Mouse (Mus musculus): ENCODE data around the gene Capn8. TPM values are rescaled to one million over a fixed set of nuclear protein-coding genes. Genes with fewer than 3 reads are reported as not detected.
A peak's percentile ranks its signal among the peaks of the same experiment; 100 is the strongest.

Gene Capn8
- polyA plus RNA-seq, 1 experiment from 2014 or later: not detected

- Histone ChIP-seq H3K9ac (no peak overlapping the region), H3K4me1 (replicated peaks) (peaks cover 33% of the 10 kb centered on the region), H3K9me3 (replicated peaks) (no peaks in the 10 kb centered on the region), H3K36me3 (no peaks in the 10 kb centered on the region), H3K27me3 (replicated peaks) (no peaks in the 10 kb centered on the region), H3K4me2 (no peak overlapping the region), H3K4me3 (no peak overlapping the region), H3K27ac (ENCODE audit: poor library complexity, severe bottlenecking) (no peak overlapping the region)
- 85% methylated on average over 3 of the region's 3 CpGs for WGBS
- ATAC-seq (ENCODE audit: insufficient number of reproducible peaks, low FRiP score): no peak
Measured at GRCm38 (mm10) chr1:182525601-182526000, 39.2 kb upstream of the Capn8 start.

GRCm38 (mm10) chr1:182527261-182527766, 37.5 kb upstream of the Capn8 start:
- no peak for ATAC-seq (ENCODE audit: insufficient number of reproducible peaks, low FRiP score)
- Histone ChIP-seq H3K4me1 (replicated peaks) (peaks cover 19% of the 10 kb centered on the region), H3K36me3 (no peaks in the 10 kb centered on the region), H3K9me3 (replicated peaks) (no peaks in the 10 kb centered on the region), H3K4me3 (no peak overlapping the region), H3K27ac (ENCODE audit: poor library complexity, severe bottlenecking) (no peak overlapping the region), H3K27me3 (replicated peaks) (no peaks in the 10 kb centered on the region), H3K4me2 (peak overlapping the region; percentile 56), H3K9ac (peak overlapping the region; percentile 26; the same call in 1 of the 2 replicates)
- WGBS: 46% methylated on average over 13 of the region's 13 CpGs

DNA sequence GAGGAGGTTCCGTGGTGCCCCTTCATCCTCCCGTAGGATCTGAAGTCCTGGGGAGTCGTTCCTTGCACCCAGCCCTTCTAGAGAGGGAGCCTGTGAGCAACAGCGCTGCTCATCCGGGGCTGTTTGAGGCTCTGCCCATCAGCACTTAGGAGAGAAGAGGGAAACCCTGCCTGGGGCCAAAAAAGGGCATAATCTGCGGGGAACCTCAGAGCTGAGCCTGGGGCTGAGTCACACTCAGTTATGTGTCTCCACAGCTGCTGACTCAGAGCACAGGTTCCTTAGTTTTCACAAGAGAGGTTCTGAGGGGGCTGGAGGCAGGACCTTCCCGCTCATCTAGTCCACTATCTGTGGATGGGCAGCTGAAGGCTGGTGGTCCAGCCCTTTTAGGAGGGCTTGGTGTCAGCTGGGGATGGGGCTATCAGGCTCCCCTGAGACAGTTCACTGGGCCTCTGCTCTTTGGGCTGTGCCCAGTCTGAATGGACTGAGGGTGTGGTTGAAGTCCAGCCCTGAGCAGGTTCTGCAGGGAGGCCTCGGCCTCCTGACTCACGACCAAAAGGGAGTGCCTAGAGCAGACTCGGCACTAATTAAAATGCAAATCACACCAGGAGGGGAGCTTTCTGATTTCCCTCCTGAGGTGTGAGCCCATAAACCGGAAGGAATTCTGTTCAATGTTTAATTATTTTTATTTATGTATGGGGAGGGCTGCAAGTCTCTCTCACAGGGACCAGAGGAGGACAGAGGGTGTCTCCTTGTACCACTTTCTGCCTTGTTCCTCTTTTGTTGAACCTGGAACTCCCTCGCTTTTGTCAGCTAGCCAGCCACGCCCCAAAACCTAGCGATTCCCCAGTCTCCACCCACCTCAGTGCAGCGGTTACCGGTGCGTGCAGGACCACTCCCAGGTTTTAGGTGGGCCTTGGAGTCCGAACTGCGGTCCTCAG, 36.6 kb upstream of the Capn8 start:
- no peak overlapping the region for H3K4me3 ChIP-seq
- peak overlapping the region; percentile 56 for H3K4me2 ChIP-seq
- H3K36me3 ChIP-seq: no peaks in the 10 kb centered on the region
- H3K27me3 ChIP-seq (replicated peaks): no peaks in the 10 kb centered on the region
- peaks cover 19% of the 10 kb centered on the region for H3K4me1 ChIP-seq (replicated peaks)
- ATAC-seq (ENCODE audit: insufficient number of reproducible peaks, low FRiP score): peak; percentile 53
- peaks cover 2% of the 10 kb centered on the region; the same call in 1 of the 2 replicates for H3K9me3 ChIP-seq (replicated peaks)
- peak overlapping the region; percentile 26; the same call in 1 of the 2 replicates for H3K9ac ChIP-seq
- H3K27ac ChIP-seq (ENCODE audit: poor library complexity, severe bottlenecking): no peak overlapping the region
- 11% methylated on average over 19 of the region's 19 CpGs for WGBS

GRCm38 (mm10) chr1:182533583-182533982, 31.2 kb upstream of the Capn8 start:
- no peaks in the 10 kb centered on the region for H3K27me3 ChIP-seq (replicated peaks)
- no peak overlapping the region for H3K4me3 ChIP-seq
- H3K27ac ChIP-seq (ENCODE audit: poor library complexity, severe bottlenecking): no peak overlapping the region
- no peak overlapping the region for H3K4me2 ChIP-seq
- H3K9ac ChIP-seq: no peak overlapping the region
- ATAC-seq (ENCODE audit: insufficient number of reproducible peaks, low FRiP score): no peak
- peaks cover 7% of the 10 kb centered on the region; the same call in 1 of the 2 replicates for H3K9me3 ChIP-seq (replicated peaks)
- no peaks in the 10 kb centered on the region for H3K36me3 ChIP-seq
- 61% methylated on average over 3 of the region's 3 CpGs for WGBS
- H3K4me1 ChIP-seq (replicated peaks): peaks cover 2% of the 10 kb centered on the region

GRCm38 (mm10) chr1:182535080-182535481, 29.7 kb upstream of the Capn8 start:
- Histone ChIP-seq H3K9me3 (replicated peaks) (peaks cover 7% of the 10 kb centered on the region; the same call in 1 of the 2 replicates), H3K4me1 (replicated peaks) (0 out of 2 replicates have a peak, but pooled peaks cover 3% of the 10 kb centered on the region), H3K36me3 (no peaks in the 10 kb centered on the region), H3K27me3 (replicated peaks) (no peaks in the 10 kb centered on the region), H3K27ac (ENCODE audit: poor library complexity, severe bottlenecking) (no peak overlapping the region), H3K4me3 (no peak overlapping the region), H3K4me2 (no peak overlapping the region), H3K9ac (no peak overlapping the region)
- ATAC-seq (ENCODE audit: insufficient number of reproducible peaks, low FRiP score): no peak
- WGBS: 78% methylated on average over 3 of the region's 3 CpGs

GRCm38 (mm10) chr1:182539023-182539940, 25.5 kb upstream of the Capn8 start:
- 0 out of 2 replicates have a peak, but pooled peaks have one; percentile 39 for ATAC-seq (ENCODE audit: insufficient number of reproducible peaks, low FRiP score)
- Histone ChIP-seq H3K4me3 (peak overlapping the region; percentile 42), H3K9ac (peak overlapping the region; percentile 62), H3K9me3 (replicated peaks) (0 out of 2 replicates have a peak, but pooled peaks cover 4% of the 10 kb centered on the region), H3K4me2 (peak overlapping the region; percentile 66), H3K36me3 (no peaks in the 10 kb centered on the region), H3K4me1 (replicated peaks) (0 out of 2 replicates have a peak, but pooled peaks cover 10% of the 10 kb centered on the region), H3K27me3 (replicated peaks) (no peaks in the 10 kb centered on the region), H3K27ac (ENCODE audit: poor library complexity, severe bottlenecking) (no peak overlapping the region)
- 19% methylated on average over 9 of the region's 9 CpGs for WGBS

- Histone ChIP-seq H3K27ac (ENCODE audit: poor library complexity, severe bottlenecking) (no peak overlapping the region), H3K36me3 (no peaks in the 10 kb centered on the region)
- 64% methylated on average over 5 of the region's 5 CpGs for WGBS
Measured at GRCm38 (mm10) chr1:182542110-182542509, 22.7 kb upstream of the Capn8 start.

GRCm38 (mm10) chr1:182543136-182543535, 21.7 kb upstream of the Capn8 start:
- no peaks in the 10 kb centered on the region for H3K36me3 ChIP-seq
- no peak overlapping the region for H3K9ac ChIP-seq
- H3K27ac ChIP-seq (ENCODE audit: poor library complexity, severe bottlenecking): no peak overlapping the region
- peaks cover 9% of the 10 kb centered on the region; the same call in 1 of the 2 replicates for H3K9me3 ChIP-seq (replicated peaks)
- H3K4me1 ChIP-seq (replicated peaks): 0 out of 2 replicates have a peak, but pooled peaks cover 10% of the 10 kb centered on the region
- no peak overlapping the region for H3K4me3 ChIP-seq
- 72% methylated on average over 8 of the region's 8 CpGs for WGBS
- no peak for ATAC-seq (ENCODE audit: insufficient number of reproducible peaks, low FRiP score)
- no peaks in the 10 kb centered on the region for H3K27me3 ChIP-seq (replicated peaks)
- no peak overlapping the region for H3K4me2 ChIP-seq

More at GRCm38 (mm10) chr1:182542110-182542509, 22.7 kb upstream of the Capn8 start:
- ATAC-seq (ENCODE audit: insufficient number of reproducible peaks, low FRiP score): no peak
- Histone ChIP-seq H3K4me2 (no peak overlapping the region), H3K27me3 (replicated peaks) (no peaks in the 10 kb centered on the region), H3K9me3 (replicated peaks) (peaks cover 9% of the 10 kb centered on the region; the same call in 1 of the 2 replicates), H3K4me3 (no peak overlapping the region), H3K9ac (no peak overlapping the region), H3K4me1 (replicated peaks) (0 out of 2 replicates have a peak, but pooled peaks cover 10% of the 10 kb centered on the region)

GRCm38 (mm10) chr1:182543906-182544305, 20.9 kb upstream of the Capn8 start:
- no peaks in the 10 kb centered on the region for H3K27me3 ChIP-seq (replicated peaks)
- no peaks in the 10 kb centered on the region for H3K36me3 ChIP-seq
- no peak overlapping the region for H3K4me3 ChIP-seq
- H3K4me2 ChIP-seq: no peak overlapping the region
- H3K27ac ChIP-seq (ENCODE audit: poor library complexity, severe bottlenecking): no peak overlapping the region
- no peak for ATAC-seq (ENCODE audit: insufficient number of reproducible peaks, low FRiP score)
- H3K4me1 ChIP-seq (replicated peaks): 0 out of 2 replicates have a peak, but pooled peaks cover 9% of the 10 kb centered on the region
- no peak overlapping the region for H3K9ac ChIP-seq
- WGBS: 60% methylated on average over 1 of the region's 1 CpGs
- peaks cover 9% of the 10 kb centered on the region; the same call in 1 of the 2 replicates for H3K9me3 ChIP-seq (replicated peaks)

- Histone ChIP-seq H3K27ac (ENCODE audit: poor library complexity, severe bottlenecking) (no peak overlapping the region), H3K36me3 (no peaks in the 10 kb centered on the region), H3K9ac (no peak overlapping the region), H3K4me3 (no peak overlapping the region), H3K27me3 (replicated peaks) (no peaks in the 10 kb centered on the region), H3K4me2 (no peak overlapping the region), H3K4me1 (replicated peaks) (0 out of 2 replicates have a peak, but pooled peaks cover 5% of the 10 kb centered on the region), H3K9me3 (replicated peaks) (peaks cover 9% of the 10 kb centered on the region; the same call in 1 of the 2 replicates)
- 77% methylated on average over 8 of the region's 8 CpGs for WGBS
- no peak for ATAC-seq (ENCODE audit: insufficient number of reproducible peaks, low FRiP score)
Measured at GRCm38 (mm10) chr1:182550761-182551160, 14.0 kb upstream of the Capn8 start.

Measured in heart, embryonic 12.5 days (tissue).